Mouse (Mus musculus) CH12.LX (cell line): ENCODE data around the gene Uts2b.

Source experiments
- CTCF ChIP-seq, 2 experiments: IDR thresholded peaks in 1 of 2; conservative IDR thresholded peaks in 1 of 2; 2 replicates each; pipeline ENCODE4 v1.5.1; 2011 to 2012; ENCODE audit warnings: low read depth in 2 of 2, low read length in 2 of 2, improper control_type of control experiment in 1 of 2, inconsistent platforms in 1 of 2, mild to moderate bottlenecking in 1 of 2, moderate library complexity in 1 of 2
- GABPA ChIP-seq: IDR thresholded peaks from 2 replicates; pipeline ENCODE4 v1.6.1; 2012; ENCODE audit warnings: low read depth, low read length, improper control_type of control experiment, inconsistent platforms; ENCODE audit not compliant: insufficient replicate concordance
- MXI1 ChIP-seq: IDR thresholded peaks from 2 replicates; pipeline ENCODE4 v1.6.1; 2011; ENCODE audit warnings: mild to moderate bottlenecking, low read depth, low read length, improper control_type of control experiment
- UBTF ChIP-seq: IDR thresholded peaks from 2 replicates; pipeline ENCODE4 v1.6.1; 2012; ENCODE audit warnings: low read depth, mild to moderate bottlenecking, inconsistent platforms, low read length, improper control_type of control experiment, moderate library complexity

GRCm38 (mm10) chr16:27387634-27388611, 17.9 kb upstream of the Uts2b start:
- no peak for TF ChIP-seq CTCF (conservative IDR thresholded peaks at IDR 0.05 in 1 of 2, IDR thresholded peaks at IDR 0.05 in 1 of 2; ENCODE audit: low read depth in 2 of 2, low read length in 2 of 2)
- peak; percentile 41; the same call in 1 of the 2 replicates for TF ChIP-seq MXI1
- TF ChIP-seq UBTF: no peak
- no peak for TF ChIP-seq GABPA
